Mouse (Mus musculus): ENCODE results near the gene Rap1gap2. TPM values are rescaled to one million over a fixed set of nuclear protein-coding genes. Genes with fewer than 3 reads are reported as not detected.

Rap1gap2 gene
- total RNA-seq, 2 experiments from 2014 or later = 122 TPM

GRCm38 (mm10) chr11:74421151-74421550 lies 189.6 kb downstream of the Rap1gap2 start:
- no peak for DNase-seq (ENCODE audit: low spot score in 2 of 2)

- no peak for DNase-seq (ENCODE audit: low spot score in 2 of 2)
These were observed 191.1 kb downstream of the Rap1gap2 start for GRCm38 (mm10) chr11:74419601-74420000.

- DNase-seq (ENCODE audit: low spot score in 2 of 2) = no peak
These were observed 195.0 kb downstream of the Rap1gap2 start for GRCm38 (mm10) chr11:74415736-74416135.

GRCm38 (mm10) chr11:74414112-74414511 lies 196.6 kb downstream of the Rap1gap2 start:
- no peak for DNase-seq (ENCODE audit: low spot score in 2 of 2)

GRCm38 (mm10) chr11:74413449-74413972 lies 197.2 kb downstream of the Rap1gap2 start:
- no peak for DNase-seq (ENCODE audit: low spot score in 2 of 2)

GRCm38 (mm10) chr11:74412462-74412861 lies 198.3 kb downstream of the Rap1gap2 start:
- no peak for DNase-seq (ENCODE audit: low spot score in 2 of 2)

GRCm38 (mm10) chr11:74411943-74412342 lies 198.8 kb downstream of the Rap1gap2 start:
- DNase-seq (ENCODE audit: low spot score in 2 of 2) = no peak

GRCm38 (mm10) chr11:74409757-74410174 lies 200.9 kb downstream of the Rap1gap2 start:
- peak; percentile 35 to 67 for DNase-seq (ENCODE audit: low spot score in 2 of 2)

GRCm38 (mm10) chr11:74409447-74409754 lies 201.3 kb downstream of the Rap1gap2 start:
- DNase-seq (ENCODE audit: low spot score in 2 of 2) = no peak

GRCm38 (mm10) chr11:74408587-74409446 lies 201.9 kb downstream of the Rap1gap2 start:
- peak; percentile 88 to 94 for DNase-seq (ENCODE audit: low spot score in 2 of 2)

GRCm38 (mm10) chr11:74405201-74405600 lies 205.5 kb downstream of the Rap1gap2 start:
- DNase-seq (ENCODE audit: low spot score in 2 of 2) = no peak

- DNase-seq (ENCODE audit: low spot score in 2 of 2) = no peak
These were observed 206.5 kb downstream of the Rap1gap2 start for GRCm38 (mm10) chr11:74404216-74404615.

- DNase-seq (ENCODE audit: low spot score in 2 of 2) = no peak
These were observed 208.6 kb downstream of the Rap1gap2 start for GRCm38 (mm10) chr11:74402126-74402525.

- DNase-seq (ENCODE audit: low spot score in 2 of 2) = no peak
These were observed 215.1 kb downstream of the Rap1gap2 start for GRCm38 (mm10) chr11:74395583-74395982.

GRCm38 (mm10) chr11:74393489-74393888 lies 217.2 kb downstream of the Rap1gap2 start:
- no peak for DNase-seq (ENCODE audit: low spot score in 2 of 2)

- DNase-seq (ENCODE audit: low spot score in 2 of 2) = no peak
These were observed 217.8 kb downstream of the Rap1gap2 start for GRCm38 (mm10) chr11:74392903-74393302.

- no peak for DNase-seq (ENCODE audit: low spot score in 2 of 2)
These were observed 218.8 kb downstream of the Rap1gap2 start for GRCm38 (mm10) chr11:74391899-74392298.

- no peak for DNase-seq (ENCODE audit: low spot score in 2 of 2)
These were observed 223.5 kb downstream of the Rap1gap2 start for GRCm38 (mm10) chr11:74387203-74387602.

- DNase-seq (ENCODE audit: low spot score in 2 of 2) = peak in 1 of 2 experiments; percentile 49
These were observed 225.0 kb downstream of the Rap1gap2 start for GRCm38 (mm10) chr11:74385674-74386073.

- no peak for DNase-seq (ENCODE audit: low spot score in 2 of 2)
These were observed 231.4 kb downstream of the Rap1gap2 start for GRCm38 (mm10) chr11:74379166-74379873.

- peak; percentile 73 to 86 for DNase-seq (ENCODE audit: low spot score in 2 of 2)
These were observed 233.9 kb downstream of the Rap1gap2 start for GRCm38 (mm10) chr11:74376847-74377246.
